Mouse (Mus musculus): ENCODE results near the gene Akap2. TPM values are rescaled to one million over a fixed set of nuclear protein-coding genes. Genes with fewer than 3 reads are reported as not detected.
A peak's percentile ranks its signal among the peaks of the same experiment; 100 is the strongest.

Akap2 gene
- total and polyA plus RNA-seq, 3 experiments, result 1.7 to 7.2 TPM; not detected in 1

GRCm38 (mm10) chr4:57719370-57719769 is 1.9 kb downstream of the Akap2 start:
- H3K4me1 ChIP-seq (ENCODE audit: control insufficient read depth in 1 of 2, insufficient read depth in 2 of 2, low read length in 2 of 2), result no peaks in the 10 kb centered on the region
- no peaks in the 10 kb centered on the region for H3K36me3 ChIP-seq (ENCODE audit: control insufficient read depth in 1 of 2, insufficient read depth in 2 of 2, low read length in 2 of 2)
- H3K27ac ChIP-seq (ENCODE audit: control insufficient read depth, low read depth, low read length), result no peak overlapping the region
- DNase-seq (ENCODE audit: low read depth, low spot score), result no peak
- no peak for TF ChIP-seq MAX (IDR thresholded peaks at IDR 0.05; ENCODE audit: low read length)
- TF ChIP-seq MYC (IDR thresholded peaks at IDR 0.05; ENCODE audit: low read depth, low read length), result no peak
- TF ChIP-seq CTCF (IDR thresholded peaks at IDR 0.05 in 2 of 3, conservative IDR thresholded peaks at IDR 0.05 in 1 of 3; ENCODE audit: control insufficient read depth in 1 of 3, insufficient read depth in 1 of 3, low read depth in 2 of 3, low read length in 3 of 3, poor library complexity in 1 of 3, severe bottlenecking in 1 of 3), result peak in 2 of 3 experiments; percentile 13 to 41; a peak in 4 of 6 replicates
- no peak overlapping the region for H3K4me3 ChIP-seq (ENCODE audit: control insufficient read depth in 1 of 2, insufficient read depth in 1 of 2, low read depth in 2 of 2, low read length in 2 of 2)
- H3K9me3 ChIP-seq (replicated peaks; ENCODE audit: insufficient read depth, low read length), result no peaks in the 10 kb centered on the region
- H3K9ac ChIP-seq (ENCODE audit: control insufficient read depth, low read depth, low read length, poor library complexity, severe bottlenecking), result no peak overlapping the region
- no peaks in the 10 kb centered on the region for H3K79me2 ChIP-seq (ENCODE audit: control insufficient read depth, insufficient read depth, low read length, poor library complexity)
- no peaks in the 10 kb centered on the region for H3K27me3 ChIP-seq (ENCODE audit: control insufficient read depth in 1 of 2, insufficient read depth in 2 of 2, low read length in 2 of 2)

GRCm38 (mm10) chr4:57720869-57721361 is 3.5 kb downstream of the Akap2 start:
- Histone ChIP-seq H3K9ac (ENCODE audit: control insufficient read depth, low read depth, low read length, poor library complexity, severe bottlenecking) (no peak overlapping the region), H3K4me3 (ENCODE audit: control insufficient read depth in 1 of 2, insufficient read depth in 1 of 2, low read depth in 2 of 2, low read length in 2 of 2) (no peak overlapping the region), H3K79me2 (ENCODE audit: control insufficient read depth, insufficient read depth, low read length, poor library complexity) (no peaks in the 10 kb centered on the region), H3K4me1 (ENCODE audit: control insufficient read depth in 1 of 2, insufficient read depth in 2 of 2, low read length in 2 of 2) (no peaks in the 10 kb centered on the region), H3K9me3 (replicated peaks; ENCODE audit: insufficient read depth, low read length) (no peaks in the 10 kb centered on the region), H3K27me3 (ENCODE audit: control insufficient read depth in 1 of 2, insufficient read depth in 2 of 2, low read length in 2 of 2) (no peaks in the 10 kb centered on the region), H3K27ac (ENCODE audit: control insufficient read depth, low read depth, low read length) (no peak overlapping the region), H3K36me3 (ENCODE audit: control insufficient read depth in 1 of 2, insufficient read depth in 2 of 2, low read length in 2 of 2) (no peaks in the 10 kb centered on the region)
- TF ChIP-seq ZMIZ1 (IDR thresholded peaks at IDR 0.05; ENCODE audit: low read depth, low read length), result no peak
- TF ChIP-seq SIN3A (IDR thresholded peaks at IDR 0.05; ENCODE audit: low read length), result no peak
- no peak for TF ChIP-seq TAL1 (IDR thresholded peaks at IDR 0.05; ENCODE audit: low read length)
- TF ChIP-seq GABPA (IDR thresholded peaks at IDR 0.05; ENCODE audit: low read depth, low read length), result no peak
- no peak for TF ChIP-seq TBP (IDR thresholded peaks at IDR 0.05; ENCODE audit: low read depth, low read length)
- TF ChIP-seq KAT2A (conservative IDR thresholded peaks at IDR 0.05; ENCODE audit: low read depth, low read length), result no peak
- no peak for TF ChIP-seq ETS1 (IDR thresholded peaks at IDR 0.05; ENCODE audit: low read depth, low read length)
- TF ChIP-seq USF1 (IDR thresholded peaks at IDR 0.05; ENCODE audit: low read depth, low read length), result no peak
- TF ChIP-seq UBTF (IDR thresholded peaks at IDR 0.05; ENCODE audit: borderline replicate concordance, insufficient read depth, low read depth, low read length), result no peak
- no peak for TF ChIP-seq CHD2 (IDR thresholded peaks at IDR 0.05; ENCODE audit: low read length)
- no peak for TF ChIP-seq POLR2A (IDR thresholded peaks at IDR 0.05; ENCODE audit: control insufficient read depth in 1 of 2, insufficient read depth in 1 of 2, low read depth in 1 of 2, low read length in 2 of 2, poor library complexity in 1 of 2)
- no peak for TF ChIP-seq TCF12 (IDR thresholded peaks at IDR 0.05; ENCODE audit: low read depth, low read length)
- no peak for TF ChIP-seq SMC3 (IDR thresholded peaks at IDR 0.05; ENCODE audit: low read depth, low read length)
- TF ChIP-seq CHD1 (IDR thresholded peaks at IDR 0.05; ENCODE audit: low read depth, low read length), result no peak
- no peak for TF ChIP-seq ELF1 (IDR thresholded peaks at IDR 0.05; ENCODE audit: low read depth, low read length)
- DNase-seq (ENCODE audit: low read depth, low spot score), result no peak
